Mouse (Mus musculus) frontal cortex, postnatal 10 days (tissue): ENCODE results near the gene A530084C06Rik.

ENCODE experiments used
- DNase-seq, 2 experiments: peaks; one replicate each; pipeline ENCODE4 v3.0.0; 2022; ENCODE audit warnings: low spot score in 2 of 2, mixed read lengths in 1 of 2

The A530084C06Rik gene

GRCm38 (mm10) chr13:31543021-31543420 is 16.1 kb downstream of the A530084C06Rik start:
- DNase-seq, result no peak

- no peak for DNase-seq
These were observed 24.4 kb downstream of the A530084C06Rik start for GRCm38 (mm10) chr13:31534726-31535125.

GRCm38 (mm10) chr13:31531651-31532061 is 27.5 kb downstream of the A530084C06Rik start:
- no peak for DNase-seq

- no peak for DNase-seq
These were observed 27.9 kb downstream of the A530084C06Rik start for GRCm38 (mm10) chr13:31531186-31531585.

GRCm38 (mm10) chr13:31524976-31525375 is 34.2 kb downstream of the A530084C06Rik start:
- no peak for DNase-seq

GRCm38 (mm10) chr13:31518971-31519370 is 40.2 kb downstream of the A530084C06Rik start:
- DNase-seq, result no peak

- DNase-seq, result no peak
These were observed 40.7 kb downstream of the A530084C06Rik start for GRCm38 (mm10) chr13:31518411-31518886.

- no peak for DNase-seq
These were observed 43.9 kb downstream of the A530084C06Rik start for GRCm38 (mm10) chr13:31515261-31515660.

GRCm38 (mm10) chr13:31506494-31507167 is 52.5 kb downstream of the A530084C06Rik start:
- no peak for DNase-seq
